Mouse (Mus musculus) thymus, adult 2 months (tissue): ENCODE measurements around the gene Olfr71.

Experiments
- CTCF ChIP-seq: fragments of 200-500 bp; IDR thresholded peaks from 2 replicates; pipeline ENCODE4 v1.5.1; 2012; ENCODE audit warnings: mild to moderate bottlenecking, control low read depth, low read length, moderate library complexity, borderline replicate concordance; ENCODE audit not compliant: control insufficient read depth, poor library complexity, insufficient read depth; ENCODE audit errors: extremely low read depth
- POLR2A ChIP-seq: fragments of 200-500 bp; IDR thresholded peaks from 2 replicates; pipeline ENCODE4 v1.6.1; 2012; ENCODE audit warnings: mild to moderate bottlenecking, low read length, control low read depth, moderate library complexity; ENCODE audit not compliant: control insufficient read depth, poor library complexity, insufficient read depth; ENCODE audit errors: extremely low read depth

DNA sequence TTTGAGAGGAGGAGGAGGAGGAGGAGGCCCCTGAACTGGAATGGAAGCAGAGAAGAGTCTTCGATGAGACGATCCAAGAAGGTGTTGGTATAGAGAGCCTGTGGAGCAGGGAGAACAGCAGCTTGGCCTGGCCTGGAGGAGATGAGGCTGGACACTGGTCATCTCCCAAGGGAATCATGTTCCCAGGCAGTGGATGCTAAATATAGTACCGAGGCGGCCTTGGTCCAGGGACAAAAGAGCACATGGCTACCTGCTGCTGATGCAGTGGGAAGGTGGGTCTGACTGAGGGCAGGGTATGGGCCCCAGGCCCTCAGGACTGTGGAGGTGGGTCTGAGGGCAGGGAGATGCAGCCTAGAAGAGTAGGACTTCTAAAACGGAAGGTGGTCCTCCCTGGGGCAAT lies 23.1 kb upstream of the Olfr71 start:
- no peak for TF ChIP-seq CTCF
- no peak for TF ChIP-seq POLR2A
